Mouse (Mus musculus) macrophage (primary cell): Measurements from ENCODE around the gene Hist1h2af. TPM values are rescaled to one million over a fixed set of nuclear protein-coding genes. Genes with fewer than 3 reads are reported as not detected.

Experiments
- H3K27ac ChIP-seq: fragments of 350-480 bp; formaldehyde crosslinking; 2 replicates; pipeline ENCODE4 v1.9.0; 2021
- H3K36me3 ChIP-seq: fragments of 350-480 bp; formaldehyde crosslinking; 2 replicates; pipeline ENCODE4 v1.9.0; 2021; ENCODE audit errors: inconsistent target
- H3K4me3 ChIP-seq: fragments of 350-480 bp; formaldehyde crosslinking; 2 replicates; pipeline ENCODE4 v1.9.0; 2021; ENCODE audit errors: inconsistent target
- H3K79me2 ChIP-seq: fragments of 350-480 bp; formaldehyde crosslinking; 2 replicates; pipeline ENCODE4 v1.9.0; 2021; ENCODE audit errors: inconsistent target
- WGBS: methylation state at CpG from one replicate; pipeline ENCODE4 v1.1.7; 2026; ENCODE audit warnings: inconsistent platforms; ENCODE audit not compliant: missing documents; 5-methylcytosine and 5-hydroxymethylcytosine counted together
- polyA plus RNA-seq: library from polyadenylated mRNA; stranded (reverse); fragments of 250-400 nt; gene quantifications from 3 replicates; pipeline ENCODE4 v1.2.4, GENCODE M21; 2018; ENCODE audit warnings: inconsistent platforms

Gene Hist1h2af
- polyA plus RNA-seq, 1 experiment from 2014 or later = not detected

DNA sequence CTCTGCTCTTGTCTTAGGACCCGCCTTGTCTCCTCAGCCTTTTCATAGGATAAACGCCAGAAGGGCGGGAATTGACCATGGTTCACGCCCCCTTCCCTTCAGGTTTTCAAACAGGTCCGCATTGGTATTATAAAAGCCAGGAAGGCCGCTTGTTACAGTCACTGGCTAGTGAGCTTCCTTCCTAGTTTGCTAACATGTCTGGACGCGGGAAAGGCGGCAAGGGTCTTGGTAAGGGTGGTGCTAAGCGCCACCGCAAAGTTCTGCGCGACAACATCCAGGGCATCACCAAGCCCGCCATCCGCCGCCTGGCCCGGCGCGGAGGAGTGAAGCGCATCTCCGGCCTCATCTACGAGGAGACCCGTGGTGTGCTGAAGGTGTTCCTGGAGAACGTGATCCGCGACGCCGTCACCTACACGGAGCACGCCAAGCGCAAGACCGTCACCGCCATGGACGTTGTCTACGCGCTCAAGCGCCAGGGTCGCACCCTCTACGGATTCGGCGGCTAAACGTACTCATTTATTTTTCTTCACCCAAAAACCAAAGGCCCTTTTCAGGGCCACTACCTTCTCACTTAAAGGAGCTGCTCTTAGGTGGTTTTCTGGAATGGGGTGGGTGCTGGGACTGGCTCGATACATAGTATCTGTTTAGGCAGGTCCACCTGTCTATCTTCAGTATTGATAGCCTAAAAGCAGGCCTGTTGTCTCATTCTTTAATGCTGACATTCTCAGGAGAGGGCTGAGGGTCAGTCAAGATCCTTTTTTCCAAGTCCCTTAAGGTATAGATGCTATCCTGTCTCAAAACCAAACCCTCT lies 47.9 kb downstream of the Hist1h2af start, which contains the start of gene Hist1h4d:
Gene Hist1h4d (plus strand): TSS at position 191 of the 811 bp plus-strand sequence.
- peak within 1 kb of the TSS; percentile 32 for H3K4me3 ChIP-seq
- no peaks in the 10 kb centered on the region for H3K79me2 ChIP-seq
- 0% methylated on average over 40 of the region's 43 CpGs for WGBS
- no peaks in the 10 kb centered on the region for H3K36me3 ChIP-seq
- peak within 1 kb of the TSS; percentile 88 for H3K27ac ChIP-seq

DNA sequence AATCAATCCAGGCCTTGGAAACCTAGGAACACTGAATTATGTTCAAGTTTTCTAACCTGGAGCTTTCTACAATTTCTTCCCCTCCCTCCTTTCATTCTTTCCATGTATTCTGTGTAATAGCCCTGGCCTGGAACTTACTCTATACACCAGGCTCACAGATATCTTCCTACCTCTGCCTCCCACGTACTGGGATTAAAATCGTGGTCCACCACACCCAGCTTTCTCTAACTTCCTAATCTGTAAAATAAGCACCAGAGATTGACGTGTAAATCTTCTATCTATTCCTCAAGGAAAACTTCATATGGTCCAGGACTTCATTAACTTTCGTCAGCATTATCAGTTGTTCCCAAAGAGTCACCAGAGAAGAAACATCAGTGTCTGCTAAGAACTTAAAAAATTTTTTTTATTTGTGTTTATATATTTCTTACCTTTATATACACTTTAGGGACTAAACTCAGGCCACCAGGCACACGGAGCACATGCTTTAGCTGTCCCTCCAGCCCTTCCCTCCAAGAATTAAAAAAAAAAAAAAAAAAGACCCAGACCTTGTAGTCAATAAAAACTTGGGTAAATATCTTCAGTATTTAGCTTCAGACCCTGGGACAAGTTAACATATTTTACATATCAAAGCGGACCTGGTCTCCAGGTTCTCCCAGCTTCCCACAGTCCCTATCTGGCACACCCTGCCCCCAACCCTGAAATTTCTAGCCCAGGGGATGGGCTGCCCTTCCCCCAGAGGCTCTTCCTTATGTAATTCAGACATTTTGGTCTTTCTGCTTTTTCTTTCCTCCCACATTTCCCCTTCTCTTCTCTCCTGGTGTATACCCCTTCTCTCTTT lies 48.7 kb downstream of the Hist1h2af start:
- H3K79me2 ChIP-seq = no peaks in the 10 kb centered on the region
- H3K4me3 ChIP-seq = peak overlapping the region; percentile 32
- WGBS = 27% methylated on average over 6 of the region's 6 CpGs
- peak overlapping the region; percentile 88 for H3K27ac ChIP-seq
- H3K36me3 ChIP-seq = no peaks in the 10 kb centered on the region

DNA sequence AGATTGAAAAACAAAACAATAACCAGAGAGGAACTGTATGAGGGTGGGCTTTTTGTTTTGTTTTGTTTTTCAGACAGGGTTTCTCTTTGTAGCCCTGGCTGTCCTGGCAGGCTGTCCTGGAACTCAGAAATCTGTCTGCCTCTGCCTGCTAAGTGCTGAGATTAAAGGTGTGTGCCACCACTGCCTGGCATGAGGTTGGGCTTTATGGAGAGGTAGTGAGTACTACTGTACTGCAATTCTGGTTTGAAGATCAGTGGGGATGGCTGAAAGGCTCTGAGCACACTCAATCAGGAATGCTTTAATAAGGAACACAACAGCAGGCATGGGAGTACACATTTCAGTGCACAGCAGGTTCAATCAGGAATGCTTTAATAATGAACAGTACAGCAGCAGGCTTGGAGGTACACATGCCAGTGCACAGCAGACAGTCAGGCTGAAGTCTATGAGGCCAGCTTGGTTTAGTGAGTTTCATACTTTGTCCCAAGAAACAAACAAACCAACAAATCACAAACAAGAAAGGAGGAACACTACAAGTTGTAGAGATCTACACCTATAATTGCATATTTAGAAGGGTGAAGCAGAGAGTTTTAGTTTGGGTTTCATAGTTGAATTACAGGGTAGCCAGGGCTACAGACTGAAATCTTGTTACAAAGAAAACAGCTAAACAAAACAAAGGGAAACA lies 49.8 kb downstream of the Hist1h2af start:
- H3K4me3 ChIP-seq = no peak overlapping the region
- H3K27ac ChIP-seq = peak overlapping the region; percentile 88
- no peaks in the 10 kb centered on the region for H3K79me2 ChIP-seq
- H3K36me3 ChIP-seq = no peaks in the 10 kb centered on the region

Other genes starting within 250 kb of the Hist1h2af start
- gene Zfp322a, start 164.7 kb upstream of the Hist1h2af start, polyA plus RNA-seq = 12.3 to 19.9 TPM (median 12.8 TPM) in 3 replicates
- 3.5 to 4.4 TPM (median 3.7 TPM) in 3 replicates for gene Abt1, start 110.0 kb upstream of the Hist1h2af start, polyA plus RNA-seq
- not detected in 3 replicates for gene Btn1a1, start 68.0 kb upstream of the Hist1h2af start, polyA plus RNA-seq
- gene Btn2a2, start 45.0 kb upstream of the Hist1h2af start, polyA plus RNA-seq = not detected in 3 replicates
- gene Hist1h4h, start 2.9 kb upstream of the Hist1h2af start, polyA plus RNA-seq = 1.0 to 1.9 TPM in 2 of 3 replicates, not detected in the other
- not detected in 3 replicates for gene Hist1h3g, start 1.5 kb downstream of the Hist1h2af start, polyA plus RNA-seq
- gene Hist1h2bh, start 9.5 kb downstream of the Hist1h2af start, polyA plus RNA-seq = 0.09 to 0.34 TPM (median 0.15 TPM) in 3 replicates
- gene Hist1h3f, start 10.1 kb downstream of the Hist1h2af start, polyA plus RNA-seq = not detected in 3 replicates
- not detected in 3 replicates for gene Hist1h4f, start 17.7 kb downstream of the Hist1h2af start, polyA plus RNA-seq
- 0.05 to 0.10 TPM (median 0.10 TPM) in 3 replicates for gene Hist1h1d, start 19.4 kb downstream of the Hist1h2af start, polyA plus RNA-seq
- 0.26 TPM in 1 of 3 replicates, not detected in the others for gene Hist1h3e, start 28.5 kb downstream of the Hist1h2af start, polyA plus RNA-seq
- 0.70 to 2.0 TPM (median 0.90 TPM) in 3 replicates for gene Hist1h2ae, start 37.3 kb downstream of the Hist1h2af start, polyA plus RNA-seq
- 0.65 to 7.9 TPM (median 2.9 TPM) in 3 replicates for gene Hist1h2bg, start 37.5 kb downstream of the Hist1h2af start, polyA plus RNA-seq
- gene Hist1h2bf, start 40.3 kb downstream of the Hist1h2af start, polyA plus RNA-seq = not detected in 3 replicates
- not detected in 3 replicates for gene Hist1h2ad, start 40.5 kb downstream of the Hist1h2af start, polyA plus RNA-seq
- 0.13 to 1.1 TPM in 2 of 3 replicates, not detected in the other for gene Hist1h3d, start 41.9 kb downstream of the Hist1h2af start, polyA plus RNA-seq
- 0.13 TPM in 1 of 3 replicates, not detected in the others for gene Hist1h4d, start 47.7 kb downstream of the Hist1h2af start, polyA plus RNA-seq
- gene Hist1h2be, start 87.2 kb downstream of the Hist1h2af start, polyA plus RNA-seq = 0.35 to 1.0 TPM (median 0.76 TPM) in 3 replicates
- gene Hist1h1e, start 88.7 kb downstream of the Hist1h2af start, polyA plus RNA-seq = 0.16 to 0.34 TPM (median 0.26 TPM) in 3 replicates
- 0.20 to 0.36 TPM (median 0.33 TPM) in 3 replicates for gene Hist1h2ac, start 150.0 kb downstream of the Hist1h2af start, polyA plus RNA-seq
- gene Hist1h2bc, start 150.3 kb downstream of the Hist1h2af start, polyA plus RNA-seq = 101 to 170 TPM (median 160 TPM) in 3 replicates
- gene Hist1h1t, start 161.9 kb downstream of the Hist1h2af start, polyA plus RNA-seq = not detected in 3 replicates
- 0.53 TPM in 1 of 3 replicates, not detected in the others for gene Hist1h4c, start 164.5 kb downstream of the Hist1h2af start, polyA plus RNA-seq
- gene Hfe, start 176.9 kb downstream of the Hist1h2af start, polyA plus RNA-seq = 27.7 to 67.4 TPM (median 36.4 TPM) in 3 replicates
- gene Hist1h1c, start 204.9 kb downstream of the Hist1h2af start, polyA plus RNA-seq = 72.8 to 156 TPM (median 87.8 TPM) in 3 replicates
- not detected in 3 replicates for gene Hist1h3c, start 211.7 kb downstream of the Hist1h2af start, polyA plus RNA-seq
- not detected in 3 replicates for gene Hist1h2bb, start 212.8 kb downstream of the Hist1h2af start, polyA plus RNA-seq
- not detected in 3 replicates for gene Hist1h2ab, start 217.2 kb downstream of the Hist1h2af start, polyA plus RNA-seq
- gene Hist1h3b, start 218.4 kb downstream of the Hist1h2af start, polyA plus RNA-seq = not detected in 3 replicates
- 0.99 TPM in 1 of 3 replicates, not detected in the others for gene Hist1h4b, start 223.1 kb downstream of the Hist1h2af start, polyA plus RNA-seq
- not detected in 3 replicates for gene Hist1h4a, start 227.3 kb downstream of the Hist1h2af start, polyA plus RNA-seq
- not detected in 3 replicates for gene Hist1h3a, start 228.5 kb downstream of the Hist1h2af start, polyA plus RNA-seq
- gene Hist1h1a, start 229.8 kb downstream of the Hist1h2af start, polyA plus RNA-seq = 0.43 TPM in 1 of 3 replicates, not detected in the others
- gene Trim38, start 236.0 kb downstream of the Hist1h2af start, polyA plus RNA-seq = not detected in 3 replicates